Mouse (Mus musculus) MEL (cell line): Measurements from ENCODE around the gene Cx3cr1. TPM values are rescaled to one million over a fixed set of nuclear protein-coding genes. Genes with fewer than 3 reads are reported as not detected.

ENCODE experiments used
- DNase-seq: peaks from one replicate; pipeline ENCODE4 v3.0.0; 2011; ENCODE audit warnings: low read depth, low spot score
- H3K27ac ChIP-seq: 2 replicates; pipeline ENCODE4 v1.5.1; 2012; ENCODE audit warnings: low read depth, mild to moderate bottlenecking, control low read depth, low read length, moderate library complexity; ENCODE audit not compliant: control insufficient read depth
- H3K27me3 ChIP-seq, 2 experiments: fragments of 150-350 bp in 1 of 2; sonication (generic) in 1 of 2; 2 replicates each; pipeline ENCODE4 v1.6.1; 2012; ENCODE audit warnings: low read length in 2 of 2, mild to moderate bottlenecking in 2 of 2, improper control_type of control experiment in 1 of 2, moderate library complexity in 1 of 2; ENCODE audit not compliant: insufficient read depth in 2 of 2, control insufficient read depth in 1 of 2
- H3K36me3 ChIP-seq, 2 experiments: 2 replicates each; pipeline ENCODE4 v1.6.1; 2012 to 2014; ENCODE audit warnings: low read length in 2 of 2, improper control_type of control experiment in 1 of 2, inconsistent platforms in 1 of 2, mild to moderate bottlenecking in 1 of 2; ENCODE audit not compliant: insufficient read depth in 2 of 2, control insufficient read depth in 1 of 2
- H3K4me1 ChIP-seq, 2 experiments: fragments of 150-350 bp in 1 of 2; sonication (generic) in 1 of 2; 2 replicates each; pipeline ENCODE4 v1.6.1; 2012; ENCODE audit warnings: low read length in 2 of 2, improper control_type of control experiment in 1 of 2, mild to moderate bottlenecking in 1 of 2; ENCODE audit not compliant: insufficient read depth in 2 of 2, control insufficient read depth in 1 of 2
- H3K4me3 ChIP-seq, 2 experiments: fragments of 150-350 bp in 1 of 2; sonication (generic) in 1 of 2; 2 replicates each; pipeline ENCODE4 v1.5.1; 2012; ENCODE audit warnings: low read depth in 2 of 2, low read length in 2 of 2, mild to moderate bottlenecking in 2 of 2, moderate library complexity in 2 of 2, control low read depth in 1 of 2, improper control_type of control experiment in 1 of 2; ENCODE audit not compliant: control insufficient read depth in 1 of 2, insufficient read depth in 1 of 2
- H3K79me2 ChIP-seq: 2 replicates; pipeline ENCODE4 v1.6.1; 2012; ENCODE audit warnings: mild to moderate bottlenecking, low read length, moderate library complexity; ENCODE audit not compliant: control insufficient read depth, poor library complexity, insufficient read depth
- H3K9ac ChIP-seq: 2 replicates; pipeline ENCODE4 v1.6.1; 2012; ENCODE audit warnings: low read depth, mild to moderate bottlenecking, control low read depth, low read length, moderate library complexity; ENCODE audit not compliant: control insufficient read depth, poor library complexity, severe bottlenecking
- H3K9me3 ChIP-seq: fragments of 150-350 bp; sonication (generic); replicated peaks from 2 replicates; pipeline ENCODE4 v1.6.1; 2012; ENCODE audit warnings: mild to moderate bottlenecking, low read length, improper control_type of control experiment, moderate library complexity; ENCODE audit not compliant: insufficient read depth
- CHD2 ChIP-seq: IDR thresholded peaks from 2 replicates; pipeline ENCODE4 v1.6.1; 2011; ENCODE audit warnings: low read length, improper control_type of control experiment
- CTCF ChIP-seq, 3 experiments: IDR thresholded peaks in 2 of 3; conservative IDR thresholded peaks in 1 of 3; 2 replicates each; pipeline ENCODE4 v1.5.1; 2011 to 2012; ENCODE audit warnings: low read length in 3 of 3, low read depth in 2 of 3, mild to moderate bottlenecking in 2 of 3, improper control_type of control experiment in 1 of 3, inconsistent platforms in 1 of 3, mixed read lengths in 1 of 3, moderate library complexity in 1 of 3; ENCODE audit not compliant: control insufficient read depth in 1 of 3, insufficient read depth in 1 of 3, poor library complexity in 1 of 3, severe bottlenecking in 1 of 3
- E2F4 ChIP-seq: IDR thresholded peaks from 2 replicates; pipeline ENCODE4 v1.6.1; 2011; ENCODE audit warnings: low read depth, low read length, improper control_type of control experiment, borderline replicate concordance
- EP300 ChIP-seq, 2 experiments: IDR thresholded peaks; 2 replicates each; pipeline ENCODE4 v1.6.1; 2011; ENCODE audit warnings: improper control_type of control experiment in 2 of 2, low read length in 2 of 2, low read depth in 1 of 2, mild to moderate bottlenecking in 1 of 2
- ETS1 ChIP-seq: IDR thresholded peaks from 2 replicates; pipeline ENCODE4 v1.6.1; 2012; ENCODE audit warnings: low read depth, mild to moderate bottlenecking, inconsistent platforms, low read length, improper control_type of control experiment, moderate library complexity
- GABPA ChIP-seq: IDR thresholded peaks from 2 replicates; pipeline ENCODE4 v1.6.1; 2012; ENCODE audit warnings: low read depth, mild to moderate bottlenecking, inconsistent platforms, low read length, improper control_type of control experiment, moderate library complexity
- GATA1 ChIP-seq: IDR thresholded peaks from 2 replicates; pipeline ENCODE4 v1.6.1; 2011; ENCODE audit warnings: low read depth, low read length, improper control_type of control experiment
- HCFC1 ChIP-seq: IDR thresholded peaks from 2 replicates; pipeline ENCODE4 v1.6.1; 2012; ENCODE audit warnings: low read depth, mild to moderate bottlenecking, inconsistent platforms, low read length, improper control_type of control experiment, moderate library complexity
- JUND ChIP-seq: IDR thresholded peaks from 2 replicates; pipeline ENCODE4 v1.6.1; 2011; ENCODE audit warnings: low read depth, mild to moderate bottlenecking, improper control_type of control experiment, low read length
- KAT2A ChIP-seq: conservative IDR thresholded peaks from 2 replicates; pipeline ENCODE4 v1.6.1; 2012; ENCODE audit warnings: low read depth, low read length, improper control_type of control experiment, inconsistent platforms
- MAX ChIP-seq: IDR thresholded peaks from 2 replicates; pipeline ENCODE4 v1.6.1; 2011; ENCODE audit warnings: low read length, improper control_type of control experiment
- MAZ ChIP-seq: IDR thresholded peaks from 2 replicates; pipeline ENCODE4 v1.6.1; 2012; ENCODE audit warnings: low read depth, mild to moderate bottlenecking, inconsistent platforms, low read length, improper control_type of control experiment
- MEF2A ChIP-seq: IDR thresholded peaks from 2 replicates; pipeline ENCODE4 v1.6.1; 2014; ENCODE audit warnings: low read depth, mild to moderate bottlenecking, inconsistent platforms, low read length, improper control_type of control experiment; ENCODE audit not compliant: poor library complexity, insufficient replicate concordance, severe bottlenecking; ENCODE audit errors: extremely low read depth
- MYC ChIP-seq: IDR thresholded peaks from 2 replicates; pipeline ENCODE4 v1.6.1; 2011; ENCODE audit warnings: low read depth, mild to moderate bottlenecking, low read length, improper control_type of control experiment, moderate library complexity
- NELFE ChIP-seq: IDR thresholded peaks from 2 replicates; pipeline ENCODE4 v1.6.1; 2011; ENCODE audit warnings: low read depth, low read length, improper control_type of control experiment
- POLR2AphosphoS2 ChIP-seq: IDR thresholded peaks from 2 replicates; pipeline ENCODE4 v1.6.1; 2011; ENCODE audit warnings: low read length, improper control_type of control experiment
- POLR2AphosphoS5 ChIP-seq: IDR thresholded peaks from 2 replicates; pipeline ENCODE4 v1.6.1; 2012; ENCODE audit warnings: low read depth, borderline replicate concordance, mild to moderate bottlenecking, inconsistent platforms, low read length, moderate library complexity, mixed read lengths
- RAD21 ChIP-seq: IDR thresholded peaks from 2 replicates; pipeline ENCODE4 v1.6.1; 2011; ENCODE audit warnings: mild to moderate bottlenecking, low read depth, low read length, improper control_type of control experiment
- RCOR1 ChIP-seq: IDR thresholded peaks from 2 replicates; pipeline ENCODE4 v1.6.1; 2012; ENCODE audit warnings: low read depth, mild to moderate bottlenecking, inconsistent platforms, low read length, improper control_type of control experiment
- SIN3A ChIP-seq: IDR thresholded peaks from 2 replicates; pipeline ENCODE4 v1.6.1; 2012; ENCODE audit warnings: low read length, improper control_type of control experiment, inconsistent platforms
- TAL1 ChIP-seq: IDR thresholded peaks from 2 replicates; pipeline ENCODE4 v1.6.1; 2012; ENCODE audit warnings: mild to moderate bottlenecking, inconsistent platforms, low read length, moderate library complexity, mixed read lengths
- UBTF ChIP-seq: IDR thresholded peaks from 2 replicates; pipeline ENCODE4 v1.6.1; 2012; ENCODE audit warnings: low read depth, mild to moderate bottlenecking, inconsistent platforms, low read length, improper control_type of control experiment, moderate library complexity, borderline replicate concordance; ENCODE audit not compliant: insufficient read depth
- USF1 ChIP-seq: IDR thresholded peaks from 2 replicates; pipeline ENCODE4 v1.6.1; 2014; ENCODE audit warnings: low read depth, mild to moderate bottlenecking, inconsistent platforms, low read length, improper control_type of control experiment, moderate library complexity
- polyA plus RNA-seq, 2 experiments: library from polyadenylated mRNA; stranded (reverse) in 1 of 2; unstranded in 1 of 2; fragments of >175 nt in 1 of 2; fragments of >200 nt in 1 of 2; gene quantifications; 2 replicates each; pipeline versions ENCODE4 v1.2.1 to v1.2.4; 2012; ENCODE audit warnings: low replicate concordance in 2 of 2, low read depth in 1 of 2; ENCODE audit not compliant: insufficient read length in 2 of 2, insufficient read depth in 1 of 2, missing spikeins in 1 of 2
- total RNA-seq: library from RNA; depleted of rRNA; stranded (reverse); fragments of 300-350 nt; gene quantifications from 2 replicates; pipeline ENCODE4 v1.2.3, GENCODE M21; 2012

Cx3cr1 gene
- total and polyA plus RNA-seq, 3 experiments: not detected

DNA sequence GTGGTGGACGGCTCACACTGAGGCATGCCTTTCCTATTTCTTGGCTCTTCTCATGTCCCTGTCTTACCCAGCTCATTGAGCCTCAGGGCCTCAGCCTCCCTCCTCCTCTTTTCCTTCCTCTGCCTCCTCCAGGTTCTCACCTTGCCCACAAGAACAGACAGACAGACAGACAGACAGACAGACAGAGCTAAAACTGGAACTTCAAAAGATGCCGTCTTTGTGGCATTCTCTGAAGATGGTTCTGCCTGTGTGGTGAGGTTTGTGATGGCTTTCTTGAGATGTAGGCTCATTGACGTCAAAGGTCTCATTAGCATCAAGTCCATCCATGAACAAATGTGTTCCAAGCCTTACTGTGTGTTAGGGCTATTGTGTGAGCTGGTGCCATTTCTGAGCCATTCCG is 13.0 kb upstream of the Cx3cr1 start:
- H3K9ac ChIP-seq: no peak overlapping the region
- no peak overlapping the region for H3K4me3 ChIP-seq
- no peaks in the 10 kb centered on the region for H3K9me3 ChIP-seq
- TF ChIP-seq GATA1 (no peak), GABPA (no peak), RAD21 (no peak), E2F4 (no peak), ETS1 (no peak), TAL1 (no peak), NELFE (no peak), CHD2 (no peak), POLR2AphosphoS5 (no peak), MAX (no peak), SIN3A (no peak), MEF2A (no peak), EP300 (IDR thresholded peaks at IDR 0.05; ENCODE audit: low read depth in 1 of 2, low read length in 2 of 2) (no peak), UBTF (no peak)
- no peak for DNase-seq
- H3K4me1 ChIP-seq: peaks cover 0 to 10% of the 10 kb centered on the region in 2 experiments; a peak in 2 of 4 replicates
- H3K27me3 ChIP-seq: no peaks in the 10 kb centered on the region; a peak in 1 of 4 replicates
- no peaks in the 10 kb centered on the region for H3K36me3 ChIP-seq
- no peak overlapping the region for H3K27ac ChIP-seq
- no peaks in the 10 kb centered on the region for H3K79me2 ChIP-seq

- no peak overlapping the region for H3K9ac ChIP-seq
- no peaks in the 10 kb centered on the region for H3K36me3 ChIP-seq
- no peak for DNase-seq
- H3K27ac ChIP-seq: no peak overlapping the region
- no peak overlapping the region for H3K4me3 ChIP-seq
- no peak for TF ChIP-seq USF1
- no peak for TF ChIP-seq MYC
- TF ChIP-seq RCOR1: no peak
- TF ChIP-seq ETS1: no peak
- TF ChIP-seq POLR2AphosphoS2: no peak
- TF ChIP-seq POLR2AphosphoS5: no peak
- TF ChIP-seq KAT2A: no peak
- no peak for TF ChIP-seq JUND
- no peak for TF ChIP-seq MEF2A
- no peak for TF ChIP-seq RAD21
- no peak for TF ChIP-seq HCFC1
- no peak for TF ChIP-seq MAZ
- no peak for TF ChIP-seq NELFE
- TF ChIP-seq E2F4: no peak
- TF ChIP-seq CTCF (IDR thresholded peaks at IDR 0.05 in 2 of 3, conservative IDR thresholded peaks at IDR 0.05 in 1 of 3; ENCODE audit: control insufficient read depth in 1 of 3, insufficient read depth in 1 of 3, low read depth in 2 of 3, low read length in 3 of 3, poor library complexity in 1 of 3, severe bottlenecking in 1 of 3): no peak
- no peaks in the 10 kb centered on the region for H3K9me3 ChIP-seq
- no peaks in the 10 kb centered on the region for H3K79me2 ChIP-seq
- no peaks in the 10 kb centered on the region; a peak in 1 of 4 replicates for H3K27me3 ChIP-seq
- H3K4me1 ChIP-seq: peaks cover 0 to 10% of the 10 kb centered on the region in 2 experiments; a peak in 2 of 4 replicates
These were observed 12.3 kb upstream of the Cx3cr1 start for GRCm38 (mm10) chr9:120081967-120082366.
